Mouse (Mus musculus) CH12.LX (cell line): ENCODE results near the gene Gm20388. TPM values are rescaled to one million over a fixed set of nuclear protein-coding genes. Genes with fewer than 3 reads are reported as not detected.
"Not testable (repeated sequence)": the region's sequence is repeated elsewhere in the genome, so short reads cannot be mapped to it uniquely, and the experiment has no call there.

ENCODE experiments used
- DNase-seq: peaks from one replicate; pipeline ENCODE4 v3.0.0-alpha.2; 2013; ENCODE audit errors: extremely low read depth
- H3K27ac ChIP-seq: 2 replicates; pipeline ENCODE4 v1.5.1; 2012; ENCODE audit warnings: low read depth, mild to moderate bottlenecking, control low read depth, moderate library complexity; ENCODE audit not compliant: insufficient read depth
- H3K27me3 ChIP-seq: replicated peaks from 2 replicates; pipeline ENCODE3; 2012; ENCODE audit warnings: inconsistent platforms
- H3K36me3 ChIP-seq, 2 experiments: replicated peaks in 1 of 2; 2 replicates each; pipeline versions ENCODE3 to v1.6.1; 2012; ENCODE audit warnings: inconsistent platforms in 1 of 2, low read length in 1 of 2, mild to moderate bottlenecking in 1 of 2, mixed read lengths in 1 of 2, moderate library complexity in 1 of 2; ENCODE audit not compliant: control insufficient read depth in 1 of 2, insufficient read depth in 1 of 2
- H3K4me1 ChIP-seq, 2 experiments: 2 replicates each; pipeline ENCODE4 v1.6.1; 2012; ENCODE audit warnings: inconsistent platforms in 1 of 2, moderate library complexity in 1 of 2; ENCODE audit not compliant: insufficient read depth in 2 of 2, control insufficient read depth in 1 of 2
- H3K4me2 ChIP-seq: 2 replicates; pipeline ENCODE4 v1.6.1; 2012; ENCODE audit warnings: low read depth, mild to moderate bottlenecking, control low read depth; ENCODE audit not compliant: poor library complexity, insufficient read depth, severe bottlenecking
- H3K4me3 ChIP-seq, 3 experiments: fragments of 150-350 bp in 1 of 3; sonication (generic) in 1 of 3; replicated peaks in 1 of 3; 2 replicates each; pipeline versions ENCODE3 to v1.5.1; 2011 to 2012; ENCODE audit warnings: low read depth in 2 of 3, low read length in 2 of 3, mild to moderate bottlenecking in 2 of 3, moderate library complexity in 2 of 3, control low read depth in 1 of 3, improper control_type of control experiment in 1 of 3, inconsistent platforms in 1 of 3, mixed read lengths in 1 of 3; ENCODE audit not compliant: poor library complexity in 1 of 3
- H3K79me2 ChIP-seq: replicated peaks from 2 replicates; pipeline ENCODE4 v1.6.1; 2012; ENCODE audit warnings: mild to moderate bottlenecking, moderate library complexity; ENCODE audit not compliant: control insufficient read depth, poor library complexity, insufficient read depth, severe bottlenecking; ENCODE audit errors: extremely low read depth
- H3K9ac ChIP-seq: 2 replicates; pipeline ENCODE4 v1.6.1; 2012; ENCODE audit warnings: low read depth, mild to moderate bottlenecking, control low read depth, moderate library complexity; ENCODE audit not compliant: insufficient read depth
- H3K9me3 ChIP-seq: replicated peaks from 2 replicates; pipeline ENCODE3; 2012; ENCODE audit warnings: low read length, inconsistent platforms, mixed read lengths
- CHD1 ChIP-seq: IDR thresholded peaks from 2 replicates; pipeline ENCODE4 v1.6.1; 2012; ENCODE audit warnings: low read depth, low read length, improper control_type of control experiment, inconsistent platforms
- GABPA ChIP-seq: IDR thresholded peaks from 2 replicates; pipeline ENCODE4 v1.6.1; 2012; ENCODE audit warnings: low read depth, low read length, improper control_type of control experiment, inconsistent platforms; ENCODE audit not compliant: insufficient replicate concordance
- IRF4 ChIP-seq: IDR thresholded peaks from 2 replicates; pipeline ENCODE4 v1.6.1; 2014; ENCODE audit warnings: low read depth, mild to moderate bottlenecking, inconsistent platforms, low read length, improper control_type of control experiment
- JUND ChIP-seq: conservative IDR thresholded peaks from 2 replicates; pipeline ENCODE4 v1.6.1; 2011; ENCODE audit warnings: low read depth, low read length, improper control_type of control experiment
- POLR2A ChIP-seq: IDR thresholded peaks from 2 replicates; pipeline ENCODE4 v1.6.1; 2011; ENCODE audit warnings: low read depth, mild to moderate bottlenecking, improper control_type of control experiment, low read length
- SIN3A ChIP-seq: IDR thresholded peaks from 2 replicates; pipeline ENCODE4 v1.6.1; 2012; ENCODE audit warnings: low read length, improper control_type of control experiment, inconsistent platforms
- TBP ChIP-seq: conservative IDR thresholded peaks from 2 replicates; pipeline ENCODE4 v1.6.1; 2011; ENCODE audit warnings: low read depth, low read length, improper control_type of control experiment
- UBTF ChIP-seq: IDR thresholded peaks from 2 replicates; pipeline ENCODE4 v1.6.1; 2012; ENCODE audit warnings: low read depth, mild to moderate bottlenecking, inconsistent platforms, low read length, improper control_type of control experiment, moderate library complexity
- USF2 ChIP-seq: conservative IDR thresholded peaks from 2 replicates; pipeline ENCODE4 v1.6.1; 2011; ENCODE audit warnings: low read depth, low read length, improper control_type of control experiment
- dilution Hi-C: fragments of 300-500 bp; cut with MboI; formaldehyde crosslinking; loops from 2 replicates; pipeline ENCODE4 v1.14.3; 2020; ENCODE audit warnings: low sequenced_read_pairs; ENCODE audit not compliant: extremely low pct_unique_long_range_greater_than_20kb, extremely low pct_ligation_motif_present
- in situ Hi-C: fragments of 300-500 bp; cut with MboI; formaldehyde crosslinking; loops from 3 replicates; pipeline ENCODE4 v1.14.3; 2019; ENCODE audit warnings: low sequenced_read_pairs, low pct_ligation_motif_present, low pct_unique_long_range_greater_than_20kb, mixed read lengths
- polyA plus RNA-seq: library from polyadenylated mRNA; unstranded; fragments of >175 nt; gene quantifications from 2 replicates; pipeline ENCODE4 v1.2.1, GENCODE M21; 2012; ENCODE audit warnings: low read depth; ENCODE audit not compliant: insufficient read length
- total RNA-seq, 2 experiments: library from RNA; depleted of rRNA; stranded (reverse); fragments of 300-350 nt in 1 of 2; fragments of >200 nt in 1 of 2; gene quantifications; 2 replicates each; pipeline ENCODE4 v1.2.3; 2012 to 2014

Gm20388 gene
- total and polyA plus RNA-seq, 3 experiments, result 14.8 to 26.3 (median 22.2) TPM

- Histone ChIP-seq H3K27me3 (no peaks in the 10 kb centered on the region), H3K79me2 (no peaks in the 10 kb centered on the region), H3K9me3 (no peaks in the 10 kb centered on the region), H3K9ac (no peak overlapping the region), H3K4me2 (no peak overlapping the region), H3K36me3 (peaks cover 37 to 49% of the 10 kb centered on the region in 2 experiments), H3K4me1 (no peaks in the 10 kb centered on the region), H3K27ac (no peak overlapping the region), H3K4me3 (no peak overlapping the region)
- in situ Hi-C loops (no loop called here), dilution Hi-C loops (no loop called here)
- TF ChIP-seq TBP (no peak), JUND (no peak), SIN3A (no peak), CHD1 (no peak), GABPA (no peak), IRF4 (no peak), UBTF (no peak), USF2 (no peak), POLR2A (no peak)
- DNase-seq, result no peak
Observed at GRCm38 (mm10) chr8:123536990-123537380, 3626.3 kb downstream of the Gm20388 start.

GRCm38 (mm10) chr8:123537641-123538040, 3627.0 kb downstream of the Gm20388 start:
- H3K27me3 ChIP-seq, H3K9me3 ChIP-seq, dilution Hi-C loops, H3K4me3 ChIP-seq, H3K4me2 ChIP-seq, H3K9ac ChIP-seq, DNase-seq, in situ Hi-C loops, H3K4me1 ChIP-seq, H3K27ac ChIP-seq, H3K79me2 ChIP-seq: not testable (repeated sequence)
- peaks cover 31 to 43% of the 10 kb centered on the region in 2 experiments for H3K36me3 ChIP-seq

- DNase-seq, dilution Hi-C loops, H3K4me1 ChIP-seq, H3K36me3 ChIP-seq, H3K9me3 ChIP-seq, H3K27me3 ChIP-seq, H3K4me2 ChIP-seq, H3K4me3 ChIP-seq, H3K27ac ChIP-seq, H3K9ac ChIP-seq, in situ Hi-C loops, H3K79me2 ChIP-seq: not testable (repeated sequence)
- 0 out of 2 replicates have a peak, but pooled peaks have one; percentile 51 for TF ChIP-seq TBP
Observed at GRCm38 (mm10) chr8:123564221-123564620, 3653.6 kb downstream of the Gm20388 start.

- H3K4me2 ChIP-seq, DNase-seq, dilution Hi-C loops, H3K36me3 ChIP-seq, H3K27ac ChIP-seq, H3K4me3 ChIP-seq, H3K4me1 ChIP-seq, H3K9me3 ChIP-seq, in situ Hi-C loops, H3K9ac ChIP-seq, H3K79me2 ChIP-seq, H3K27me3 ChIP-seq: not testable (repeated sequence)
Observed at GRCm38 (mm10) chr8:123575386-123575785, 3664.7 kb downstream of the Gm20388 start.

GRCm38 (mm10) chr8:123600666-123601172, 3690.1 kb downstream of the Gm20388 start:
- H3K4me1 ChIP-seq, DNase-seq, H3K9me3 ChIP-seq, H3K9ac ChIP-seq, in situ Hi-C loops, H3K27me3 ChIP-seq, H3K27ac ChIP-seq, H3K36me3 ChIP-seq, H3K4me2 ChIP-seq, H3K79me2 ChIP-seq, dilution Hi-C loops, H3K4me3 ChIP-seq: not testable (repeated sequence)
